Mouse (Mus musculus) limb, embryonic 10.5 days (tissue): ENCODE results near the gene Glt6d1. TPM values are rescaled to one million over a fixed set of nuclear protein-coding genes. Genes with fewer than 3 reads are reported as not detected.

Experiments used
- polyA plus RNA-seq: library from polyadenylated mRNA; unstranded; fragments of >200 nt; fragmentation: Nextera tagmentation; extraction: Ambion mirVana; gene quantifications from 2 replicates; pipeline ENCODE4 v1.2.1, GENCODE M21; 2016

The Glt6d1 gene
- polyA plus RNA-seq, 1 experiment from 2014 or later: not detected

Other genes with a start within 250 kb of the Glt6d1 start
- gene Mamdc4, start 241.0 kb downstream of the Glt6d1 start, polyA plus RNA-seq: 2.3 and 8.2 TPM in 2 replicates
- 157 and 161 TPM in 2 replicates for gene Phpt1, start 240.6 kb downstream of the Glt6d1 start, polyA plus RNA-seq
- 0.06 and 0.08 TPM in 2 replicates for gene Ajm1, start 234.1 kb downstream of the Glt6d1 start, polyA plus RNA-seq
- gene Rabl6, start 207.3 kb downstream of the Glt6d1 start, polyA plus RNA-seq: 83.3 and 88.5 TPM in 2 replicates
- 0.13 TPM in 1 of 2 replicates, not detected in the other for gene Ccdc183, start 198.2 kb downstream of the Glt6d1 start, polyA plus RNA-seq
- gene Tmem141, start 193.8 kb downstream of the Glt6d1 start, polyA plus RNA-seq: 17.0 and 20.7 TPM in 2 replicates
- 0.34 and 0.43 TPM in 2 replicates for gene Fcna, start 187.8 kb downstream of the Glt6d1 start, polyA plus RNA-seq
- gene Lcn8, start 162.7 kb downstream of the Glt6d1 start, polyA plus RNA-seq: not detected in 2 replicates
- not detected in 2 replicates for gene Lcn5, start 157.9 kb downstream of the Glt6d1 start, polyA plus RNA-seq
- gene Lcn6, start 139.1 kb downstream of the Glt6d1 start, polyA plus RNA-seq: not detected in 2 replicates
- gene Lcn10, start 133.1 kb downstream of the Glt6d1 start, polyA plus RNA-seq: not detected in 2 replicates
- gene Obp2a, start 115.8 kb downstream of the Glt6d1 start, polyA plus RNA-seq: not detected in 2 replicates
- gene Bmyc, start 109.1 kb downstream of the Glt6d1 start, polyA plus RNA-seq: 73.4 and 77.5 TPM in 2 replicates
- not detected in 2 replicates for gene Obp2b, start 78.8 kb downstream of the Glt6d1 start, polyA plus RNA-seq
- not detected in 2 replicates for gene Lcn3, start 50.3 kb downstream of the Glt6d1 start, polyA plus RNA-seq
- not detected in 2 replicates for gene Lcn11, start 38.8 kb downstream of the Glt6d1 start, polyA plus RNA-seq
- not detected in 2 replicates for gene Gm13539, start 33.6 kb downstream of the Glt6d1 start, polyA plus RNA-seq
- gene Lcn9, start 7.3 kb upstream of the Glt6d1 start, polyA plus RNA-seq: not detected in 2 replicates
- not detected in 2 replicates for gene Sohlh1, start 31.4 kb upstream of the Glt6d1 start, polyA plus RNA-seq
- gene Kcnt1, start 47.9 kb upstream of the Glt6d1 start, polyA plus RNA-seq: 0.20 TPM in 1 of 2 replicates, not detected in the other
- gene Camsap1, start 167.4 kb upstream of the Glt6d1 start, polyA plus RNA-seq: 30.5 and 34.7 TPM in 2 replicates
- 95.5 and 95.6 TPM in 2 replicates for gene Ubac1, start 205.9 kb upstream of the Glt6d1 start, polyA plus RNA-seq